Mouse (Mus musculus): ENCODE measurements at regions not wholly inside any gene's neighbourhood (a gene's known extent, or its start where the extent isn't known, plus 50 kb on each side); places are given as distances from the start of the nearest gene placed in this dataset.
"Not testable (repeated sequence)": the region's sequence is repeated elsewhere in the genome, so short reads cannot be mapped to it uniquely, and the experiment has no call there.

DNA sequence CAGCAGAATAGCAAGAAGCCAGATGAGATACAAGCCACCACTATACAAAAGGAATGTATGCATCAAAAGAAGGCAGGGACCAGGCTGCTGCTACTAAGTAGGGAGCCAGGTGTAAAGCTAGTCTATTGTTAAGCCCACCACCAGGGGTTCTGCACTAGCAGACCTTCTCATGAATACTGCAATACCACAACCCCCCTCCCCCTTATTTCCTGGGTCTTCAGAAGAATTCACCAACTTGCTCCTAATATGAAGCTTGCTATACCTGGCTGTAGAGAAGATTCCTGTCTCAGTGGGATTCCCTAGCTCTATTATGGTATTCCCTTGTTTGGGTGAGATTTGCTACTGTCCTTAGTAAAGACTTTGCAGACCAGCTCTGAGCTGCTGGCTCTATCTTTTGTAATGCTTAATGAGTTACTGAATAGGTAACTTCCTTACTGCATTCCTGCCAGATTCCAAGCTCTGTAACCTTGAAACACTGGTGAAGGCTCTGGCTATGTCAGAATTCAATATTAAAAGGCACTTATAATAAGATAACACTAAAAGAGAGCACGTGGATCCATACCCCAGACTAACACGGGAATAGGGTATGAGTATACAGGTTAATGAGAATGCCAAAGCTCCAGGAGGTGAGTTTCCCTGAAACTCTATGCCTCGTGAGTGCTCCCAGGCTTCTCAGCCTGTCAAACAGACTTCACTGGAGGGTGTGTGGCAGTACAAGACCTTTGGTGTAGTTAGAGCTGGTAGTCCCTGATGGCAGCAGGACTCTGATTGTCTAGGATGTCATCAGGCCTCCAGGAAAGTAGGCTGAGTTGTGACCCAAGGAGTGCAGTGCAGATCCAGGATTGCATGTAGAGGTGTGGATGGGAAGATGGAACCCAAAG lies 455.5 kb downstream of the Plxdc2 start:
- not testable (repeated sequence) for DNase-seq (ENCODE audit: low spot score in 2 of 2)

DNA sequence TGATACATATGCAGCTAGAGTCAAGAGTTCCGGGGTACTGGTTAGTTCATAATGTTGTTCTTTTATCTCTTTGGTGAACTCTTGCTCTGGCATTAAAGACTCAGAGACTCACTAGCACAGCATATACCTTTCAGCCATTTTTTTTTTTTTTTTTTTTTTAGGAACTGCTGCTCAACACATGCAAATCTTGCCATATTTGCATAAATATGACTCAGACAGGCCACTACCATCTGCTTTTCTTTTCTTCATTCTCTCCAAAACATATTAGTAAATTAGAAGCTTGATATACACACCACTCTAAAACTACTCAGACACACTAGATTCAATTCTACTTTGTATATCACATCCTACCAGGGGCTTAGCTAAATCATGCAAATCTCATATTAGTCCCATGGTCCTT lies 464.3 kb downstream of the Plxdc2 start:
- DNase-seq (ENCODE audit: low spot score in 2 of 2), result peak in 1 of 2 experiments; percentile 10

DNA sequence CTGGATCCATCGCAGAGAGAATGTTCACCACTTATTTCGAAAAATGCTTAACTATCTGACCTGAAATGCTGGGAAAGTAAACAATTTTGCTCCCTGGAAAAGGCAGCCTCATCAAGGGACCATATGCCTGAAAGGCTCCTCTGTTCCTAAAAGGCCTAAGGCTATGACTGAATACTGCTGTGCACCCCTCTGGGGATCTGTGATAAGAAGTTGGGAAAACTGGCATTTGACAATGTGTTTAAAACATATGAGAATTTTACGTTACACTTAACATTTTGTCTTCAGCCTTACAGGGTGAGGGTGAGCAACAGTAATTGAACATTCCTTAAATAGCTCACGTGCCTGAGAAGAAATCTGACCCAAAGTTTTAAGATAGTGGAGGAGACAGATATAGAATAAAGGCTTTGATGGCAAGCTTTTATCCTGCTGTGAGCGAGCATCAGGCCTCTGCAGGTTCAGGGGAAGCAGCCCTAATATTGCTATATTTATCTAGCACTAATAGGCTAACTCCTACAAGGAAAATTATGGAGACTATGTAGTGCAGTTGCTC lies 468.7 kb downstream of the Plxdc2 start:
- no peak for DNase-seq (ENCODE audit: low spot score in 2 of 2)

DNA sequence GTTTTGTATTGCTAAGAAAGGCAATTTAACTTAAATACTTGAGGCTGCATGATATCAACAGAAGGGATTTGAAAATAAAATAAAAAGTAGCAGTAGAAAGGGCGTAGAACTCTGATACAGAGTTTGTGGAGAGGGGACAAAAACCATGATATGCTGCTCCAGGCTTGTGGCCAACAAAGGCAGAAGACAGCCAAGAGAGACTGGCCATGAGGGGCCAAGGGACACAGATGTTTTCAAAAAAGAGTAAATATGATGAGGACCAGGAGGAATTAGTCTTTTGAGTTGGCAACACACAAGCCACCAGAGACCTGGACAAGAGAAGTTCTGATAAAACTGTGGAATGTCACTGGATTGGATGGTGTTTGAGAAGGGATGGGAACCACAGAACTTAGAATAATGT lies 471.2 kb downstream of the Plxdc2 start:
- no peak for DNase-seq (ENCODE audit: low spot score in 2 of 2)

DNA sequence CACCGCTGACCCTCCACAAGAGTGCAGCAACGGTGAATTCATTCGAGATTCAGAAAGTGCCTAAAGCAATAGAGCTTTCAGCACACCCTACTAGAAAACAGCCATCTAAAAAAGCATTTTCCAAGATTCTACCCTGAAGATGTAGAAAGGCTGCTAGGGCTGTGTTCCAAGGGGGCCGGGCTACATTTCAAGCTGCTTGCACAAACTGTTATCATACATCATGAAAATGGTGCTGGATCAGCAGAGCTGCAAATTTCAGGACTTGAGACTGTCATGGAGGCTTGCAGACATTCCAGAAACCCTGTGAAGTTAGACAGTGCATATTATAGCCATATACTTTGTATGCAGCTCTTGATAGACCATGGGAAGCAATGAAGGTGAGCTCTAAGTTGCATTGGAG lies 479.9 kb downstream of the Plxdc2 start:
- DNase-seq (ENCODE audit: low spot score in 2 of 2), result no peak

DNA sequence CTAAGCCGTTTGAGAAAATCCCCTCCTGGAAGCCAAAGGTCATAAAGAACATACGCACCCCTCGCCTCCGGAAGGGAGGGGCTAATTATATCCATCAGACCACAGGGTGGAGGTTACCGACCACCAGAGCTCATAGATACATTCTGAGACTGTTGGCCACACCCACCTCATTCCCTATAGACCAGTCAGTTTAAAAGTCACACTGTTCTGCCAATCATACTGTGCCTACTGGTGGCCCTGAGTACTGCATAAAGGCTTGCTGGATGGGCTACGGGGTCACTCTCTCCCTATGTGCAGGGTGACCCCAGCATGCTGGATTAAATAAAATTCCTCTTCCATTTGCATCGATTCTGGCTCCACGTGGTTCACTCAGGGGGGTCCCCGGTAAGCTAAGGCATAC lies 482.6 kb downstream of the Plxdc2 start:
- no peak for DNase-seq (ENCODE audit: low spot score in 2 of 2)

DNA sequence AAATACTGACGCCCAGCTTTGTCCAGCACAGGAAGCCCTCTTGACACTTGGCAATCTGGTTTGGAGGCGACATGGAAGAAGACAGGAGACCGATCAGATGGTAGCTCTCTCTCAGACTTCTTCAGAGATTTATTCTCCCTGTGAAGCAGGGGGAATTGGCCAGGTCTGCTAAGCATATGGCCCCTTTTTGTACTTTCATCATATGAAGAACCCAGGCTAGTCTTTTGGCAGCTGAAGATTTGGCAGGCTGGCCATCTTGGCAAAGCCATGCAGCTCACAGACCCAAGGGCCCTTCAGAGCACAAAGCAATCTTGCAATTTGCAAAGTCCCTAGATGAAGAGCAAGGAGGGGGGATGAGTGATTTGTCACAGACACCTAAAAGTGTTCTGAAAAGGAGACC lies 493.8 kb downstream of the Plxdc2 start:
- peak; percentile 15 to 43 for DNase-seq (ENCODE audit: low spot score in 2 of 2)

DNA sequence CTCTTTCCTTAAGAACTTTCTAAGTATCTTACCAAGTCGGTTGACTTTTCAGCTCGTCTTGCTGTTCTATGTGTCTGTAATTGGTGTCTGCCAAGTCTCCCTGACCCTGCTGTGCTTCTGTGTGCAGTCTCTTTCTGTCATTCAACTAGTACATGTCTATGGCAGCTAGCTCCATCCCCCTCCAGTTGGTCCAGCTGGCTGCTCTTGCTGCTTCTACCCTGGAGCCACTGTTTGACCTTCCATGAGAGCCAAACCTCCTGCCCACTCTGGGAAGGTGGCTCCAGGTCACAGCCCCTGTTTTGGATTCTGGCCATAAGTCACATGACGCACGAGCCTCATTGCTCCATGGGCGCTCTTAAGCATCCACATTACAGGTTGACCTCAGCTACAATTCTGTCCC lies 504.0 kb downstream of the Plxdc2 start:
- DNase-seq (ENCODE audit: low spot score in 2 of 2), result no peak

DNA sequence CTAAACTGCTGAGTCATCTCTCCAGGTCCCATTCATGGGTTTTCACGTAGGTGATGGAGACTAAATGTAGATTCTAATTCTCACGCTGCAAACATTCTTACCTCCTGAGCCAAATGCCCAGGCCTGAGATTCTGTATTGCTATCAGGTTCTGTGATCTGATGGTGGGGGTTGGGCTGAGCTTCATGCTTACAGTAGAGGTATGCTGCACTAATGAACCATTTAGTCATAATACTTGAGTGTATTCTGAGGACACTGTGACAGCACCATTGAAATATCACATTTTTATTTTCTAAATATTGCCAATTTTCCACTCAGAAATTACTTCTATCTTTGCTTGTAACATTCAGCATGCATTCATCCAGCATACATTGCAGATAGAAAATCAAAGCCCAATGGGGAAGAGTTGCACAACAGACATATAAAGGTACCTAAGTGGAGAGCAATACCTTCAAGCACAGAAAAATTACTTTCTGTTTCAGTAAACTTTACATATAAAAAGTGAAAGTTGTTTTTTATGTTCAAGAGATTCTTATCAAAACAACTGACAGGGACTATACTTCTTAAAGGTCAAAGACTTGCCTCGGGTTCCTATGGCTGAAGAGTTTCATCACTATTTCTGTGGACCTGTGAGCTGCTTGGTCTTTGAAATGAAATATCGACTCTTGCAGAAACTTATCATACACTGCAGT lies 510.2 kb downstream of the Plxdc2 start:
- no peak for DNase-seq (ENCODE audit: low spot score in 2 of 2)

DNA sequence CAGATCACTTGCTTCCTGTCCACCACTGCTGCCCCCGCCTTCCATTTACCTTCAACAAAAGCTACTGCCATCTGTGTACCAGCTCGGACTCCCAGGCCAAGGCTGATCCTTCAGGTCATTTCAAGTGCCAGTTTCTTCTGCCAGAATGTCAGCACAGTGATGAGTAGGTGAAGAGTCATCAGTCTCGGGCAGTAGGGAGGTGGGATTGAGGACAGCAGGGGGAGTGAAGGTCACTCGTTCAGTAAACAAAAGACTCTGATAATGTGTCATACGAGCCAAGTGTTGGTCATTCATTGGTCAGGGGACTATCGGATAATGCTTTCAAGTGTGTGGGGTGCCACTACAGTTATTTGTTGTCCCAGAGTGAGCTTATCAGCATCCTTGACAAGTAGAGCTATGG lies 536.3 kb downstream of the Plxdc2 start:
- DNase-seq (ENCODE audit: low spot score in 2 of 2), result not testable (repeated sequence)

DNA sequence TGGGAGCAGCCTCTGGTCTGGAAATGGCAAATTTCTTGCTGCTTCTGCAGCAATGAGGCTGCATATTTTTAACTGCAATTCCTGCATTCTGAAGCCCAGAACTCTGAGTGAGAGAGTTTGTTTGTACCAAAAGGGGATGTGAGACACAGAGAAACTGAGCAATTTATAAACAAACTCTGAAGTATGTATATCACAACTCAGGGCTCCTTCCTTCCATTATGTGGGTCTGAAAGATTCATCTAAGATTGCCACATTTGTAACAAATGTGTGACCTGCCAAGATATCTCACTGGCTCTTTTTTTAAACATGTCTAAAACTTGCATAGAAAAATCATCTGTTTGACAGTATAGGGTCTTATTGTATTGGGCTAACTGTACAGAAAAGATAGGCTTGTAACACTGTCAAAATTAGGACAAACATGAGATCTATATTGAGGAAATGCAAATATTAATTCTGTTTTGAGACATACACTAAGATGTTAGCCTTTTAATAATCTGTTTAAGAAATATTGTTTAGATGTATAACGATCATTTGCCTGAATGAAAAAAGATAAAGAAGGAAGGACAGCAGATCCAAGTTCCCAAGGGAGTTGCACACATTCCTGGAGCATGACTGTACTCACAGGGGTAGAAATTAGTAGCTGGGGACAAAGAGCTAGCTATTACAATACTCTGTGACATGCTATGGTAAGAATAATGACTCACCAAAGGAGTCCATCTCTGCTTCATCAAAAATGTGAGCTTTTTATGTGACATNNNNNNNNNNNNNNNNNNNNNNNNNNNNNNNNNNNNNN lies 553.3 kb downstream of the Plxdc2 start:
- no peak for DNase-seq (ENCODE audit: low spot score in 2 of 2)

DNA sequence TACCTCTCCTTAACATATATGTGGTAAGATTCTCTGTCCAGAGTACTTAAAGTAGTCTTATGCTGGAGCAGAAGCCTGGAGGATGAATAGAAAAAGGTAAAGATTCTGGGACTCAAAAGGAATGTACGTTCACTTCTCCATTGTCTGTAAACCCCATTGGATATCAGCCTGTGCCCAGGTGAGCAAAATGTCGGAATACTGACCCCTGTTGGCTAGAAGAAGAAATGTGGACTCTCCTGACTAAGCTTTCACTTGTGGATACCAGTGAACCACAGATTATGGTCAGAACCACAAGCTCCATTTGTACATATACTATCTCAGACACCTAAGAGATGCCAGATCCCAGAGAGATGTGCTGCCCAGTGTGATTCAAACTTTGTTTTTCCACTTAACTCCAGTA lies 558.5 kb downstream of the Plxdc2 start:
- peak in 1 of 2 experiments; percentile 4 for DNase-seq (ENCODE audit: low spot score in 2 of 2)

DNA sequence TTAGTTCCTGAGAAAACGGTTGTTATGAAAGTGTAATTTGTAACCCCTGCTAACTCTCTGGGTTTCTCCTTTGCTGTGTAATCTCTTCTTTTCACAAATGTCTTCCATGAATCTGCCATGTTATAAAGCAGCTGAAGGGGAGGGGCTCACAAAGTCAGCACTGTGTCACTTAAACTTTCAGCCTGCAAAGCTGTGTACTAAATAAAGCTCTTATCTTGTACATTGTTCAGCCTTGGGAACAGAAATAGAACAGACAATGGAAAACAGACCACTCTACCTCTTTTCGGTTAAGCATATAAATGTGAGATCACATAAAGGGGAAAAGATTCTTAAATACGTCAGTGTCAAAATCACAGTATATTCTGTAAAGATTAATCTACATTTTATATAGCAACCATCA lies 573.9 kb downstream of the Plxdc2 start:
- no peak for DNase-seq (ENCODE audit: low spot score in 2 of 2)

DNA sequence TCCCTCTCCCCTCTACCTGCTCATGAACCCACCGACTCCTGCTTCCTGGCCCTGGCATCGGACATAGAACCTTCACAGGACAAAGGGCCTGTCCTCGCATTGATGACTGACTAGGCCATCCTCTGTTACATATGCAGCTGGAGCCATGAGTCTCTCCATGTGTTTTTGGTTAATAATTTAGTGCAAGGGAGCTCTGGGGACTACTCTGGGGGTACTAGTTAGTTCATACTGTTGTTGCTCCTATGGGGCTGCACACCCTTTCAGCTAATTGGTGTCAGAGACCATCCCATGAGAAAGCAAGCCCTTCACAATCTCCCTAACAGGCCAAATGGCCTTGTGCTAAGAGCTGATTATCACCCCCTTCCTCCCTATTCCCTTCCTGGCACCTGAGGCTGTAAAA lies 603.3 kb downstream of the Plxdc2 start:
- DNase-seq (ENCODE audit: low spot score in 2 of 2), result no peak

DNA sequence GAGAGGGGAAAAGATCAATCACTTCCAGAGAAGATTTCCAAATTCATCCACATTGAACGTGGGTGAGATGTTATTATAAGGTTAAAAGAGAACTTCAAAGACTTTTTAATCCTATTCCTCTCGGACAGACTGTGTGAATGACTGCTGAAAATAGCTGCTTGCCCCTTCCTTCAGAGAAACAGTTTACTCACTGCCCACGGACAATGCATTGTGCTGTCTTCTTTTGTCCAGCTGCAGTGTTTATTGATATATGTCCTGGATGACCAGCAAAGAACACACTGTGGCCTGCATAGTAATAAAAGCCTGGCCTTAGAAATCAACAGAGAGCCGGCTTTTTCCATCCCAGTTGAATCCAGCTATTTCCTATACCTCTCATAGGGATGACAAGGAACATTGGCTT lies 621.3 kb downstream of the Plxdc2 start:
- DNase-seq (ENCODE audit: low spot score in 2 of 2), result no peak

DNA sequence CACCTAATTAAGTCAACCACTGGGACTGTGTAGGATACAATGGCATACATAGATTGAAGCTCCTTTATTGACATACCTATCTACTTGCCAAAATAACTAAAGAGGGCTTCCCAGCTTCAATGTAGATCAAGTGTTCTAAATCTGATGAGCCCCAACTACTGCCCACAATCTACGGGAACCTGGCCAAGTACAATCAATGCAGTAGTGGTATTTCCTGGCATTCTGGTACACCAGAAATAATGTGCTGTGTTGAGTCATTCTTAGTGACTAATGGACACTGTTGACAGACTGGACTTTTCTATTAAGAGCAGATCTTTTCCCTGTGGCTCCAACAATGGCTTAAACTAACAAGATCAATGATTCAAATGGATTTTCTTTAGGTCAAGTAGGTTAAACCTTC lies 626.7 kb downstream of the Plxdc2 start:
- no peak for DNase-seq (ENCODE audit: low spot score in 2 of 2)

DNA sequence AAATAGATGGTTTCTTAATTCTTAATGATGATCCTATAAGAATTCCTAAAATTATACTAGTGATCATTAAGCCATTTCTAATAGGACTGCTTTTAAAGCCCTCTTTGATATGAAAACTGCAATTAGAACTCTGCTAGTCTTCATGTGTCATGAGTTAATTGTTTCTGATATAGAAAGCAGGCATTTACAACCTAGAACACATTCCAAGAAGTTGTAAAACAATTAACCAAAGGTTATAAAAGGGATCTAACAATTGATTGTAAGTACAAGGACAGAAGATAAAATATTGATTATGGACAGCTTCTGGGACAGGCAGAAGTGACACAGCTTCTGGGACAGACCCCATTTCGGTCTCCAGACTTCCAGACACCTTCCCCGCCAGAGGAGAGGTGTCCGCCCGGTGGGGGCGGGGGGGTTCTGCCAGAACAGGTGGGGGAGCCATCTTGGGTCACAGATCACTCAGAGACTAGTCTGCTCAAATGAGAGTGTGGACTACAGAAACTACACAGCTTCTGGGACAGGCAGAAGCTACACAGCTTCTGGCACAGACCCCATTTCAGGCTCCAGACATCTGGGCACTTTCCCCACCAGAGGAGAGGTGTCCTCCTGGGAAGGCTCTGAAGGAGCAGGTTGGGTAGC lies 627.6 kb downstream of the Plxdc2 start:
- DNase-seq (ENCODE audit: low spot score in 2 of 2), result no peak

Data from layer of hippocampus, postnatal 14 days (tissue).